Mouse (Mus musculus): ENCODE results near the gene Draxin. TPM values are rescaled to one million over a fixed set of nuclear protein-coding genes. Genes with fewer than 3 reads are reported as not detected.

Gene Draxin
- total and polyA plus RNA-seq, 3 experiments = 0.04 TPM; not detected in 2

- no peak overlapping the region for H3K4me3 ChIP-seq (replicated peaks in 1 of 3; ENCODE audit: low read depth in 2 of 3, low read length in 2 of 3, poor library complexity in 1 of 3)
- dilution Hi-C loops (cut with MboI; ENCODE audit: extremely low pct_ligation_motif_present, extremely low pct_unique_long_range_greater_than_20kb, low sequenced_read_pairs) (no loop called here), in situ Hi-C loops (cut with MboI; ENCODE audit: low pct_ligation_motif_present, low pct_unique_long_range_greater_than_20kb, low sequenced_read_pairs) (no loop called here)
- H3K36me3 ChIP-seq (replicated peaks in 1 of 2; ENCODE audit: control insufficient read depth in 1 of 2, insufficient read depth in 1 of 2, low read length in 1 of 2) = peaks cover 88 to 97% of the 10 kb centered on the region in 2 experiments
- no peaks in the 10 kb centered on the region for H3K79me2 ChIP-seq (replicated peaks; ENCODE audit: control insufficient read depth, extremely low read depth, insufficient read depth, poor library complexity, severe bottlenecking)
- H3K9me3 ChIP-seq (replicated peaks; ENCODE audit: low read length) = no peaks in the 10 kb centered on the region
- no peaks in the 10 kb centered on the region for H3K27me3 ChIP-seq (replicated peaks)
- no peak overlapping the region for H3K4me2 ChIP-seq (ENCODE audit: insufficient read depth, low read depth, poor library complexity, severe bottlenecking)
- DNase-seq (ENCODE audit: extremely low read depth) = no peak
- H3K9ac ChIP-seq (ENCODE audit: insufficient read depth, low read depth) = no peak overlapping the region
- TF ChIP-seq ELF1 (IDR thresholded peaks at IDR 0.05; ENCODE audit: low read depth, low read length) = no peak
- no peak for TF ChIP-seq USF2 (conservative IDR thresholded peaks at IDR 0.05; ENCODE audit: low read depth, low read length)
- TF ChIP-seq ZC3H11A (IDR thresholded peaks at IDR 0.05; ENCODE audit: low read depth, low read length) = no peak
- TF ChIP-seq MYC (IDR thresholded peaks at IDR 0.05; ENCODE audit: low read depth, low read length) = no peak
- TF ChIP-seq PAX5 (IDR thresholded peaks at IDR 0.05; ENCODE audit: low read length) = no peak
- no peak for TF ChIP-seq CHD1 (IDR thresholded peaks at IDR 0.05; ENCODE audit: low read depth, low read length)
- TF ChIP-seq ZKSCAN1 (IDR thresholded peaks at IDR 0.05; ENCODE audit: borderline replicate concordance, low read depth, low read length) = no peak
- no peak for TF ChIP-seq POLR2AphosphoS2 (IDR thresholded peaks at IDR 0.05; ENCODE audit: low read depth, low read length)
- TF ChIP-seq CHD2 (IDR thresholded peaks at IDR 0.05; ENCODE audit: low read length) = no peak
- no peak for TF ChIP-seq POLR2A (IDR thresholded peaks at IDR 0.05; ENCODE audit: low read depth, low read length)
- TF ChIP-seq MAZ (IDR thresholded peaks at IDR 0.05; ENCODE audit: low read depth, low read length) = no peak
- no peak for TF ChIP-seq TBP (conservative IDR thresholded peaks at IDR 0.05; ENCODE audit: low read depth, low read length)
- no peak for TF ChIP-seq NRF1 (IDR thresholded peaks at IDR 0.05; ENCODE audit: low read depth, low read length)
- TF ChIP-seq MAX (IDR thresholded peaks at IDR 0.05; ENCODE audit: low read length) = no peak
- no peak for TF ChIP-seq UBTF (IDR thresholded peaks at IDR 0.05; ENCODE audit: low read depth, low read length)
- TF ChIP-seq IRF4 (IDR thresholded peaks at IDR 0.05; ENCODE audit: low read depth, low read length) = no peak
- TF ChIP-seq BHLHE40 (IDR thresholded peaks at IDR 0.05; ENCODE audit: low read depth, low read length) = no peak
- TF ChIP-seq ETS1 (conservative IDR thresholded peaks at IDR 0.05; ENCODE audit: low read depth, low read length) = no peak
- TF ChIP-seq SIN3A (IDR thresholded peaks at IDR 0.05; ENCODE audit: low read length) = no peak
- peaks cover 0 to 15% of the 10 kb centered on the region in 2 experiments; a peak in 2 of 4 replicates for H3K4me1 ChIP-seq (ENCODE audit: control insufficient read depth in 1 of 2, insufficient read depth in 2 of 2)
- no peak overlapping the region for H3K27ac ChIP-seq (ENCODE audit: insufficient read depth, low read depth)
These were observed 75.4 kb downstream of the Draxin start for GRCm38 (mm10) chr4:148054961-148055695.

DNA sequence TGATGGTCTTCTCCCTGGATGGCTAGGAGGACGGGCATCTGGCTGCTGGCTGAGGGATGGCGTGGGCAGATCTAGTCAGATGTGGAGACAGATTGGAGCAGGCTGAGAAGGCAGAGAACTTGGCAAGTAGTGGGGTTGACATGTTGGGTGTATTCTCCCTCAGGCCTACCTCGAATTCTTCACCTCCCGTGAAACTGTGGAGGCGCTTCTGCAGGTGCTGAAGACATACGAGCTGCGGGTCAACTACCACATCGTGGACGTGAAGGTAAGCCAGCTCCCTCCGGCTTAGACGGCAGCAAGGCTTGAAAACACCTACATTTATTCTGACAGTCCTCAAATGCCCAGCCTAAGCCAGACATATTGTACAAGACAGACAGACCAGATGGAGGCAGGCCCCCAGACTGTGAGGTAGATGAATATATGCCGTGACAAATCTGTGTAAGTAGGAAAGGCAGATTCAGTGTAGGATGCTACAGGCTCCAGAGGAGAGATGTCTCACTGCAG is 77.0 kb downstream of the Draxin start:
- dilution Hi-C loops (cut with MboI; ENCODE audit: extremely low pct_ligation_motif_present, extremely low pct_unique_long_range_greater_than_20kb, low sequenced_read_pairs) = no loop called here
- H3K36me3 ChIP-seq (replicated peaks in 1 of 2; ENCODE audit: control insufficient read depth in 1 of 2, insufficient read depth in 1 of 2, low read length in 1 of 2) = peaks cover 93 to 97% of the 10 kb centered on the region in 2 experiments

More for the DNA sequence above, 77.0 kb downstream of the Draxin start:
- no peak overlapping the region for H3K27ac ChIP-seq (ENCODE audit: insufficient read depth, low read depth)
- H3K9me3 ChIP-seq (replicated peaks; ENCODE audit: low read length) = no peaks in the 10 kb centered on the region
- no peak for DNase-seq (ENCODE audit: extremely low read depth)
- H3K4me3 ChIP-seq (replicated peaks in 1 of 3; ENCODE audit: low read depth in 2 of 3, low read length in 2 of 3, poor library complexity in 1 of 3) = no peak overlapping the region
- no peaks in the 10 kb centered on the region for H3K27me3 ChIP-seq (replicated peaks)
- in situ Hi-C loops (cut with MboI; ENCODE audit: low pct_ligation_motif_present, low pct_unique_long_range_greater_than_20kb, low sequenced_read_pairs) = no loop called here
- H3K4me2 ChIP-seq (ENCODE audit: insufficient read depth, low read depth, poor library complexity, severe bottlenecking) = no peak overlapping the region
- peaks cover 0 to 15% of the 10 kb centered on the region in 2 experiments; a peak in 2 of 4 replicates for H3K4me1 ChIP-seq (ENCODE audit: control insufficient read depth in 1 of 2, insufficient read depth in 2 of 2)
- no peaks in the 10 kb centered on the region for H3K79me2 ChIP-seq (replicated peaks; ENCODE audit: control insufficient read depth, extremely low read depth, insufficient read depth, poor library complexity, severe bottlenecking)
- TF ChIP-seq CTCF (conservative IDR thresholded peaks at IDR 0.05 in 1 of 2, IDR thresholded peaks at IDR 0.05 in 1 of 2; ENCODE audit: low read depth in 2 of 2, low read length in 2 of 2) = no peak
- no peak for TF ChIP-seq NRF1 (IDR thresholded peaks at IDR 0.05; ENCODE audit: low read depth, low read length)
- no peak for TF ChIP-seq SIN3A (IDR thresholded peaks at IDR 0.05; ENCODE audit: low read length)
- no peak for TF ChIP-seq IRF4 (IDR thresholded peaks at IDR 0.05; ENCODE audit: low read depth, low read length)
- no peak for TF ChIP-seq NELFE (IDR thresholded peaks at IDR 0.05; ENCODE audit: low read depth, low read length)
- no peak for TF ChIP-seq ZNF384 (IDR thresholded peaks at IDR 0.05; ENCODE audit: low read depth, low read length)
- TF ChIP-seq GABPA (IDR thresholded peaks at IDR 0.05; ENCODE audit: insufficient replicate concordance, low read depth, low read length) = no peak
- no peak for TF ChIP-seq RAD21 (IDR thresholded peaks at IDR 0.05; ENCODE audit: low read depth, low read length)
- TF ChIP-seq TCF12 (IDR thresholded peaks at IDR 0.05; ENCODE audit: low read depth, low read length) = no peak
- no peak for TF ChIP-seq JUN (IDR thresholded peaks at IDR 0.05; ENCODE audit: insufficient read depth, low read depth, low read length)
- no peak for TF ChIP-seq MAX (IDR thresholded peaks at IDR 0.05; ENCODE audit: low read length)
- TF ChIP-seq UBTF (IDR thresholded peaks at IDR 0.05; ENCODE audit: low read depth, low read length) = no peak
- no peak for TF ChIP-seq ETS1 (conservative IDR thresholded peaks at IDR 0.05; ENCODE audit: low read depth, low read length)
- TF ChIP-seq MXI1 (IDR thresholded peaks at IDR 0.05; ENCODE audit: low read depth, low read length) = no peak
- TF ChIP-seq ZKSCAN1 (IDR thresholded peaks at IDR 0.05; ENCODE audit: borderline replicate concordance, low read depth, low read length) = no peak
- TF ChIP-seq ZMIZ1 (IDR thresholded peaks at IDR 0.05; ENCODE audit: low read depth, low read length) = no peak
- no peak overlapping the region for H3K9ac ChIP-seq (ENCODE audit: insufficient read depth, low read depth)
